Mouse (Mus musculus): ENCODE results near the gene Nusap1. TPM values are rescaled to one million over a fixed set of nuclear protein-coding genes. Genes with fewer than 3 reads are reported as not detected.
A peak's percentile ranks its signal among the peaks of the same experiment; 100 is the strongest.
"Not testable (repeated sequence)": the region's sequence is repeated elsewhere in the genome, so short reads cannot be mapped to it uniquely, and the experiment has no call there.

The Nusap1 gene
- polyA plus RNA-seq, 2 experiments from 2014 or later, result 39.2 to 40.2 TPM

- ATAC-seq, result no peak
These were observed 26.2 kb downstream of the Nusap1 start for GRCm38 (mm10) chr2:119644254-119644653.

GRCm38 (mm10) chr2:119662220-119663182, 44.4 kb downstream of the Nusap1 start, which contains the start of gene Ndufaf1:
TSS of gene Ndufaf1 (minus strand) at chr2:119662827.
- ATAC-seq, result peak; percentile 86

- ATAC-seq, result not testable (repeated sequence)
These were observed 47.6 kb downstream of the Nusap1 start for GRCm38 (mm10) chr2:119665744-119666143.

- no peak for ATAC-seq
These were observed 50.9 kb downstream of the Nusap1 start for GRCm38 (mm10) chr2:119669010-119669409.

GRCm38 (mm10) chr2:119674525-119675214, 56.6 kb downstream of the Nusap1 start, which contains the start of gene Rtf1:
TSS of gene Rtf1 (plus strand) at chr2:119675068.
- peak; percentile 84 for ATAC-seq

GRCm38 (mm10) chr2:119675215-119675784, 57.2 kb downstream of the Nusap1 start:
- peak; percentile 34 for ATAC-seq

GRCm38 (mm10) chr2:119675831-119676230, 57.7 kb downstream of the Nusap1 start:
- peak; percentile 31 for ATAC-seq

- no peak for ATAC-seq
These were observed 65.6 kb downstream of the Nusap1 start for GRCm38 (mm10) chr2:119683706-119684105.

- no peak for ATAC-seq
These were observed 74.1 kb downstream of the Nusap1 start for GRCm38 (mm10) chr2:119692003-119692701.

- ATAC-seq, result no peak
These were observed 76.7 kb downstream of the Nusap1 start for GRCm38 (mm10) chr2:119694826-119695225.

- no peak for ATAC-seq
These were observed 78.0 kb downstream of the Nusap1 start for GRCm38 (mm10) chr2:119696111-119696510.

GRCm38 (mm10) chr2:119698472-119698871, 80.4 kb downstream of the Nusap1 start:
- no peak for ATAC-seq

GRCm38 (mm10) chr2:119699962-119700361, 81.9 kb downstream of the Nusap1 start:
- no peak for ATAC-seq

Other genes starting within 250 kb of the Nusap1 start
- gene Ino80, start 140.6 kb upstream of the Nusap1 start, polyA plus RNA-seq (2017; shearing (Covaris generic)), result 1 to 10 TPM; 7.0 to 7.1 TPM
- under 1 TPM in 1 of 2 experiments, not detected in 1; 0.11 TPM for gene Exd1, start 70.7 kb upstream of the Nusap1 start, polyA plus RNA-seq (2017; shearing (Covaris generic))
- gene Chp1, start 70.6 kb upstream of the Nusap1 start, polyA plus RNA-seq (2017; shearing (Covaris generic)), result 10 to 100 TPM; 84.5 to 98.6 TPM
- gene Oip5, start 171 bp downstream of the Nusap1 start, polyA plus RNA-seq (2017; shearing (Covaris generic)), result 10 to 100 TPM in 1 of 2 experiments, 1 to 10 TPM in 1; 7.9 to 10.1 TPM
- gene Ndufaf1, start 44.5 kb downstream of the Nusap1 start, polyA plus RNA-seq (2017; shearing (Covaris generic)), result 10 to 100 TPM; 24.0 to 29.3 TPM
- gene Rtf1, start 56.8 kb downstream of the Nusap1 start, polyA plus RNA-seq (2017; shearing (Covaris generic)), result 10 to 100 TPM; 32.4 to 44.1 TPM
- under 1 TPM in 1 of 2 experiments, not detected in 1; 0.61 TPM for gene Itpka, start 124.0 kb downstream of the Nusap1 start, polyA plus RNA-seq (2017; shearing (Covaris generic))
- not detected for gene Ltk, start 142.1 kb downstream of the Nusap1 start, polyA plus RNA-seq (2017; shearing (Covaris generic))
- gene Rpap1, start 169.2 kb downstream of the Nusap1 start, polyA plus RNA-seq (2017; shearing (Covaris generic)), result 10 to 100 TPM in 1 of 2 experiments, 1 to 10 TPM in 1; 10.0 to 18.1 TPM
- gene Tyro3, start 179.4 kb downstream of the Nusap1 start, polyA plus RNA-seq (2017; shearing (Covaris generic)), result 1 to 10 TPM; 1.6 to 3.2 TPM

Data from activated CD4-positive, CD25-positive, alpha-beta regulatory T cell, adult 4 months (primary cell).